Mouse (Mus musculus) liver, postnatal 0 days (tissue): ENCODE results near the gene Rere. TPM values are rescaled to one million over a fixed set of nuclear protein-coding genes. Genes with fewer than 3 reads are reported as not detected.

Experiments used
- ATAC-seq: fragments of 200-750 bp; cut with Nextera tagmentation; 2 replicates; pipeline ENCODE4 v1.8.0; 2017; ENCODE audit warnings: mild to moderate bottlenecking, moderate library complexity
- DNase-seq: peaks from one replicate; pipeline ENCODE4 v3.0.0-alpha.2; 2016
- H3K27ac ChIP-seq: fragments of 300-500 bp; sonication (generic); 2 replicates; pipeline ENCODE4 v1.5.1; 2014; ENCODE audit warnings: antibody characterized with exemption, moderate library complexity, mild to moderate bottlenecking, low read depth
- H3K27me3 ChIP-seq: fragments of 300-500 bp; sonication (generic); 2 replicates; pipeline ENCODE4 v1.6.1; 2014; ENCODE audit warnings: low read length, control low read depth, mixed read lengths; ENCODE audit not compliant: insufficient read depth
- H3K36me3 ChIP-seq: fragments of 300-500 bp; sonication (generic); replicated peaks from 2 replicates; pipeline ENCODE4 v1.6.1; 2014; ENCODE audit warnings: mild to moderate bottlenecking, control low read depth, low read length, moderate library complexity, mixed read lengths; ENCODE audit not compliant: insufficient read depth
- H3K4me1 ChIP-seq: fragments of 300-500 bp; sonication (generic); 2 replicates; pipeline ENCODE4 v1.6.1; 2014; ENCODE audit warnings: antibody characterized with exemption, mild to moderate bottlenecking, control low read depth; ENCODE audit not compliant: insufficient read depth
- H3K4me2 ChIP-seq: fragments of 300-500 bp; sonication (generic); 2 replicates; pipeline ENCODE4 v1.6.1; 2014; ENCODE audit warnings: low read depth, mild to moderate bottlenecking, low read length, moderate library complexity, mixed read lengths
- H3K4me3 ChIP-seq: fragments of 300-500 bp; sonication (generic); 2 replicates; pipeline ENCODE4 v1.5.1; 2014; ENCODE audit warnings: low read depth, low read length
- H3K9ac ChIP-seq: fragments of 300-500 bp; sonication (generic); replicated peaks from 2 replicates; pipeline ENCODE4 v1.6.1; 2014; ENCODE audit warnings: mild to moderate bottlenecking, moderate library complexity
- H3K9me3 ChIP-seq: fragments of 300-500 bp; sonication (generic); 2 replicates; pipeline ENCODE4 v1.6.1; 2016; ENCODE audit warnings: mild to moderate bottlenecking, control low read depth, low read length, mixed read lengths
- CTCF ChIP-seq: sonication (generic); IDR thresholded peaks from 2 replicates; pipeline ENCODE4 v1.5.1; 2016; ENCODE audit warnings: antibody characterized with exemption, low read depth
- EP300 ChIP-seq: IDR thresholded peaks from 2 replicates; pipeline ENCODE4 v1.6.1; 2016; ENCODE audit warnings: antibody characterized with exemption, low read depth, mild to moderate bottlenecking
- WGBS: fragments of 180-500 bp; shearing (Covaris S2); extraction: QIAGEN DNeasy Blood & Tissue Kit; methylation state at CpG from one replicate; pipeline ENCODE4 v1.1.7; 2014; ENCODE audit not compliant: insufficient replicate concordance; 5-methylcytosine and 5-hydroxymethylcytosine counted together
- polyA plus RNA-seq: library from polyadenylated mRNA; unstranded; fragments of >200 nt; fragmentation: Nextera tagmentation; extraction: Ambion mirVana; gene quantifications from 2 replicates; pipeline ENCODE4 v1.2.1, GENCODE M21; 2015

The Rere gene
- polyA plus RNA-seq, 1 experiment from 2014 or later, result 4.3 TPM

- Histone ChIP-seq H3K9me3 (no peaks in the 10 kb centered on the region), H3K27ac (0 out of 2 replicates have a peak overlapping the region, but pooled peaks have one; percentile 11), H3K4me2 (no peak overlapping the region), H3K4me1 (peaks cover 7% of the 10 kb centered on the region), H3K36me3 (no peaks in the 10 kb centered on the region), H3K9ac (no peak overlapping the region), H3K4me3 (no peak overlapping the region), H3K27me3 (no peaks in the 10 kb centered on the region)
- ATAC-seq (peak; percentile 61; the same call in 1 of the 2 replicates), DNase-seq (no peak)
- WGBS, result 79% methylated on average over 5 of the region's 5 CpGs
- TF ChIP-seq CTCF, result no peak
- no peak for TF ChIP-seq EP300
These were observed 74.4 kb downstream of the Rere start for GRCm38 (mm10) chr4:150355801-150356200.

GRCm38 (mm10) chr4:150361986-150362691 lies 80.7 kb downstream of the Rere start:
- no peak for DNase-seq
- H3K36me3 ChIP-seq, result no peaks in the 10 kb centered on the region
- no peaks in the 10 kb centered on the region for H3K9me3 ChIP-seq
- peak overlapping the region; percentile 48 for H3K4me2 ChIP-seq
- TF ChIP-seq CTCF (no peak), EP300 (no peak)
- peaks cover 6% of the 10 kb centered on the region for H3K4me1 ChIP-seq
- no peak overlapping the region for H3K9ac ChIP-seq
- 27% methylated on average over 8 of the region's 8 CpGs for WGBS
- peak overlapping the region; percentile 70 for H3K27ac ChIP-seq
- peak; percentile 52; the same call in 1 of the 2 replicates for ATAC-seq
- H3K4me3 ChIP-seq, result no peak overlapping the region
- H3K27me3 ChIP-seq, result no peaks in the 10 kb centered on the region

GRCm38 (mm10) chr4:150362858-150363257 lies 81.4 kb downstream of the Rere start:
- peak overlapping the region; percentile 69 for H3K27ac ChIP-seq
- ATAC-seq (peak; percentile 53; the same call in 1 of the 2 replicates), DNase-seq (no peak)
- no peaks in the 10 kb centered on the region for H3K9me3 ChIP-seq
- H3K4me1 ChIP-seq, result peaks cover 6% of the 10 kb centered on the region
- no peaks in the 10 kb centered on the region for H3K36me3 ChIP-seq
- H3K4me3 ChIP-seq, result no peak overlapping the region
- 67% methylated on average over 5 of the region's 5 CpGs for WGBS
- H3K9ac ChIP-seq, result no peak overlapping the region
- no peaks in the 10 kb centered on the region for H3K27me3 ChIP-seq
- TF ChIP-seq EP300 (no peak), CTCF (no peak)
- H3K4me2 ChIP-seq, result no peak overlapping the region

- whole genome bisulfite sequencing, result 80% methylated on average over 2 of the region's 2 CpGs
- no peak for DNase-seq
- H3K36me3 ChIP-seq, result no peaks in the 10 kb centered on the region
These were observed 83.3 kb downstream of the Rere start for GRCm38 (mm10) chr4:150364786-150365185.

GRCm38 (mm10) chr4:150366510-150367208 lies 85.2 kb downstream of the Rere start:
- 38% methylated on average over 6 of the region's 6 CpGs for WGBS
- H3K9ac ChIP-seq, result no peak overlapping the region
- no peak overlapping the region for H3K4me2 ChIP-seq
- no peaks in the 10 kb centered on the region for H3K9me3 ChIP-seq
- H3K36me3 ChIP-seq, result no peaks in the 10 kb centered on the region
- no peak overlapping the region for H3K27ac ChIP-seq
- no peak overlapping the region for H3K4me3 ChIP-seq
- H3K27me3 ChIP-seq, result no peaks in the 10 kb centered on the region
- H3K4me1 ChIP-seq, result peaks cover 10% of the 10 kb centered on the region
- DNase-seq (peak; percentile 22), ATAC-seq (peak; percentile 72)
- TF ChIP-seq CTCF (peak; percentile 62), EP300 (no peak)

More at GRCm38 (mm10) chr4:150364786-150365185, 83.3 kb downstream of the Rere start:
- Histone ChIP-seq H3K4me1 (peaks cover 6% of the 10 kb centered on the region), H3K27me3 (no peaks in the 10 kb centered on the region), H3K9me3 (no peaks in the 10 kb centered on the region), H3K9ac (no peak overlapping the region), H3K27ac (no peak overlapping the region), H3K4me3 (no peak overlapping the region), H3K4me2 (no peak overlapping the region)
- no peak for ATAC-seq
- TF ChIP-seq EP300 (no peak), CTCF (no peak)

- Histone ChIP-seq H3K4me2 (peak overlapping the region; percentile 96), H3K4me1 (peaks cover 40% of the 10 kb centered on the region), H3K4me3 (peak overlapping the region; percentile 68), H3K9me3 (no peaks in the 10 kb centered on the region), H3K27ac (peak overlapping the region; percentile 80), H3K27me3 (no peaks in the 10 kb centered on the region), H3K36me3 (no peaks in the 10 kb centered on the region), H3K9ac (peak overlapping the region; percentile 78)
- no peak for TF ChIP-seq EP300
- TF ChIP-seq CTCF, result peak; percentile 32; the same call in 1 of the 2 replicates
- ATAC-seq (peak; percentile 86), DNase-seq (peak; percentile 81)
- WGBS, result under 1% methylated on average over 54 of the region's 58 CpGs
These were observed 90.3 kb downstream of the Rere start for GRCm38 (mm10) chr4:150371580-150372380.
